Mouse (Mus musculus) brain, embryonic 18.5 days (tissue): ENCODE measurements around the gene Sfmbt2.

Experiments
- DNase-seq: peaks from one replicate; pipeline ENCODE4 v3.0.0-alpha.2; 2012; ENCODE audit warnings: low read depth, low spot score

Gene Sfmbt2

GRCm38 (mm10) chr2:10558816-10559215, 188.5 kb downstream of the Sfmbt2 start:
- DNase-seq = no peak

- no peak for DNase-seq
Observed at GRCm38 (mm10) chr2:10565491-10565890, 195.2 kb downstream of the Sfmbt2 start.

- peak; percentile 8 for DNase-seq
Observed at GRCm38 (mm10) chr2:10569392-10569791, 199.1 kb downstream of the Sfmbt2 start.

- DNase-seq = no peak
Observed at GRCm38 (mm10) chr2:10572311-10572710, 202.0 kb downstream of the Sfmbt2 start.

- no peak for DNase-seq
Observed at GRCm38 (mm10) chr2:10575962-10576740, 205.8 kb downstream of the Sfmbt2 start.

- DNase-seq = no peak
Observed at GRCm38 (mm10) chr2:10582673-10583072, 212.4 kb downstream of the Sfmbt2 start.

- DNase-seq = no peak
Observed at GRCm38 (mm10) chr2:10583103-10583502, 212.8 kb downstream of the Sfmbt2 start.

- DNase-seq = no peak
Observed at GRCm38 (mm10) chr2:10591310-10591709, 221.0 kb downstream of the Sfmbt2 start.

GRCm38 (mm10) chr2:10615500-10615899, 245.2 kb downstream of the Sfmbt2 start:
- DNase-seq = no peak
